Mouse (Mus musculus) embryonic facial prominence, embryonic 14.5 days (tissue): Measurements from ENCODE around the gene Izumo1. TPM values are rescaled to one million over a fixed set of nuclear protein-coding genes. Genes with fewer than 3 reads are reported as not detected.
"Not testable (repeated sequence)": the region's sequence is repeated elsewhere in the genome, so short reads cannot be mapped to it uniquely, and the experiment has no call there.

Experiments used
- ATAC-seq: fragments of 200-750 bp; cut with Nextera tagmentation; 2 replicates; pipeline ENCODE4 v1.8.0; 2017; ENCODE audit warnings: low read depth, moderate number of reproducible peaks, moderate TSS enrichment
- DNase-seq: peaks from one replicate; pipeline ENCODE4 v3.0.0-alpha.2; 2015; ENCODE audit warnings: low spot score
- H3K27ac ChIP-seq: fragments of 300-500 bp; sonication (generic); replicated peaks from 2 replicates; pipeline ENCODE4 v1.5.1; 2014; ENCODE audit warnings: low read depth, mild to moderate bottlenecking, low read length, moderate library complexity
- H3K27me3 ChIP-seq: fragments of 300-500 bp; sonication (generic); replicated peaks from 2 replicates; pipeline ENCODE4 v1.6.1; 2014; ENCODE audit warnings: low read length; ENCODE audit not compliant: control insufficient read depth, insufficient read depth
- H3K36me3 ChIP-seq: fragments of 300-500 bp; sonication (generic); 2 replicates; pipeline ENCODE4 v1.6.1; 2014; ENCODE audit warnings: low read length, mixed read lengths; ENCODE audit not compliant: control insufficient read depth, insufficient read depth
- H3K4me1 ChIP-seq: fragments of 300-500 bp; sonication (generic); 2 replicates; pipeline ENCODE4 v1.6.1; 2014; ENCODE audit warnings: antibody characterized with exemption, low read length; ENCODE audit not compliant: control insufficient read depth, insufficient read depth
- H3K4me2 ChIP-seq: fragments of 300-500 bp; sonication (generic); 2 replicates; pipeline ENCODE4 v1.6.1; 2014; ENCODE audit warnings: low read depth, mild to moderate bottlenecking, low read length, moderate library complexity, mixed read lengths
- H3K4me3 ChIP-seq: fragments of 300-500 bp; sonication (generic); 2 replicates; pipeline ENCODE4 v1.5.1; 2014; ENCODE audit warnings: low read depth, mild to moderate bottlenecking, low read length
- H3K9ac ChIP-seq: fragments of 300-500 bp; sonication (generic); 2 replicates; pipeline ENCODE4 v1.6.1; 2014; ENCODE audit warnings: low read depth, mild to moderate bottlenecking, low read length, moderate library complexity, mixed read lengths
- H3K9me3 ChIP-seq: fragments of 300-500 bp; sonication (generic); 2 replicates; pipeline ENCODE4 v1.6.1; 2016; ENCODE audit warnings: low read length; ENCODE audit not compliant: control insufficient read depth
- WGBS: fragments of 180-500 bp; shearing (Covaris S2); extraction: QIAGEN DNeasy Blood & Tissue Kit; methylation state at CpG from one replicate; pipeline ENCODE4 v1.1.7; 2014; 5-methylcytosine and 5-hydroxymethylcytosine counted together
- polyA plus RNA-seq: library from polyadenylated mRNA; unstranded; fragments of >200 nt; fragmentation: Nextera tagmentation; extraction: Ambion mirVana; gene quantifications from 2 replicates; pipeline ENCODE4 v1.2.1, GENCODE M21; 2014

Izumo1 gene
- polyA plus RNA-seq, 1 experiment from 2014 or later: 0.19 TPM

GRCm38 (mm10) chr7:45642503-45643255 lies 21.1 kb downstream of the Izumo1 start:
- 28% methylated on average over 16 of the region's 16 CpGs for WGBS
- Histone ChIP-seq H3K27me3 (no peaks in the 10 kb centered on the region), H3K9me3 (no peaks in the 10 kb centered on the region), H3K4me2 (peak overlapping the region; percentile 81), H3K9ac (peak overlapping the region; percentile 77), H3K27ac (peak overlapping the region; percentile 90), H3K4me1 (peaks cover 41% of the 10 kb centered on the region), H3K4me3 (peak overlapping the region; percentile 43), H3K36me3 (no peaks in the 10 kb centered on the region)
- ATAC-seq (no peak), DNase-seq (no peak)

- DNase-seq (peak; percentile 100), ATAC-seq (peak; percentile 91)
- H3K36me3 ChIP-seq: no peaks in the 10 kb centered on the region
- peak overlapping the region; percentile 90 for H3K27ac ChIP-seq
- peak overlapping the region; percentile 81 for H3K4me2 ChIP-seq
- no peaks in the 10 kb centered on the region for H3K27me3 ChIP-seq
- 2% methylated on average over 28 of the region's 28 CpGs for WGBS
- peaks cover 34% of the 10 kb centered on the region for H3K4me1 ChIP-seq
- H3K4me3 ChIP-seq: peak overlapping the region; percentile 43
- H3K9me3 ChIP-seq: no peaks in the 10 kb centered on the region
- peak overlapping the region; percentile 77 for H3K9ac ChIP-seq
Observed at GRCm38 (mm10) chr7:45643441-45644178, 22.0 kb downstream of the Izumo1 start.

GRCm38 (mm10) chr7:45644183-45644582 lies 22.6 kb downstream of the Izumo1 start:
- Histone ChIP-seq H3K4me1 (peaks cover 34% of the 10 kb centered on the region), H3K27me3 (no peaks in the 10 kb centered on the region), H3K4me3 (peak overlapping the region; percentile 36), H3K4me2 (peak overlapping the region; percentile 74), H3K9ac (peak overlapping the region; percentile 53), H3K36me3 (no peaks in the 10 kb centered on the region), H3K9me3 (no peaks in the 10 kb centered on the region), H3K27ac (peak overlapping the region; percentile 80)
- peak; percentile 87 for DNase-seq
- 3% methylated on average over 18 of the region's 18 CpGs for WGBS
- ATAC-seq: peak; percentile 37

DNA sequence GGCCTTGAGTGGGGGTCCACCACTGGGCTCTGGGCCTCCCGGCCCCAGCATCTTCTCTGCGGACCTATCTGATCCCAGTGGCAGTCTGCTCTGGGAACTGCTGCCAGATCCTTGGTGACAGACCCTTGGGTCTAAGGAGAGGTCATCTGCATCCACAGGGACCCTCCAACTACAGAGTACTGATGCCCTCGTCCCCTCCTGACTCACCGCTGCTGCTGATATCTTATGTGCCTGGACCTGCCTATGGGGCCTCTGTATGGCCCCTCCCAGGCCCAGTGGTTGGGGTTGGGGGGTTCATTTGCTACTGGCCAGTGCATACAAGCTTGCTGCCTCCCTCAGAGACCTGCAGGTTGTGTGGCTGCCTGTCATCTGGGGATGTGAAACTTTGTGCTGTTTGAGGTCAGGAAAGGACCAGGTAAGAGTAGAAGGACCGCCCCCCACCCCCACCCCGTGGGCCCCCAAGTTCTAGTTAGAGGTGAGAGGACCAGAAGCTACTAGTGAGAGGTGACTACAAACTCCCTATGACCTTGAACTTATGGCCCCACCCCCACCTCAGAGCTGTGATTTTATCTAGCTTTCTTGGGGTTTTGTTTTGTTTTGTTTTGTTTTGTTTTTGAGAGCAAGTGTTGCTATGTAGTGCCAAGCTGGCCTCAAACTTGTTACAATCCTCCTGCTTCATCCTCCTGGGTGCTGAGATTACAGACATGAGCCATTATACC lies 23.4 kb downstream of the Izumo1 start:
- Histone ChIP-seq H3K4me2 (peak overlapping the region; percentile 74), H3K27ac (peak overlapping the region; percentile 80; the same call in 1 of the 2 replicates), H3K4me3 (peak overlapping the region; percentile 36; the same call in 1 of the 2 replicates), H3K4me1 (peaks cover 34% of the 10 kb centered on the region), H3K36me3 (no peaks in the 10 kb centered on the region), H3K9me3 (no peaks in the 10 kb centered on the region), H3K27me3 (no peaks in the 10 kb centered on the region), H3K9ac (peak overlapping the region; percentile 53; the same call in 1 of the 2 replicates)
- ATAC-seq (no peak), DNase-seq (no peak)
- WGBS: 64% methylated on average over 6 of the region's 6 CpGs

DNA sequence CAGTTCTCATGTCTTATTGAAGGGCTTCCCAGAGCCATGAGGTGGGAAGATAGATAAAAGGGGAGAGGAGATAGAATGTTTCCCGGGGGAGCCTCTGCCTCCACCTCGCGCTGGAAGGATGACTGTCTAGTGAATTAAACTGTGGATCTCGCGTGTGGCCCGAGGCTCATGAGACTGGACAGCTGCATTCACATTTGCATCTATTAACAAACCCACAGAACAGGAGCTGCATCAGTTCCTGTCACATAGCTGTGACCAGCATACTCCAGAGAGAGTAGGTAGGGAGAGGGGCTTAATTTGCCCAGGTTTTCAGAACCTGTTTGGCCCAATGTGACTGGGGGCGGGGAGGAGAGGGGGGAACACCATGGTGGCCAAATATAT lies 24.0 kb downstream of the Izumo1 start:
- H3K4me1 ChIP-seq: peaks cover 33% of the 10 kb centered on the region
- no peaks in the 10 kb centered on the region for H3K36me3 ChIP-seq
- H3K9me3 ChIP-seq: no peaks in the 10 kb centered on the region
- ATAC-seq (no peak), DNase-seq (no peak)
- no peak overlapping the region for H3K4me3 ChIP-seq
- no peak overlapping the region for H3K27ac ChIP-seq
- no peaks in the 10 kb centered on the region for H3K27me3 ChIP-seq
- H3K9ac ChIP-seq: no peak overlapping the region
- H3K4me2 ChIP-seq: no peak overlapping the region
- 85% methylated on average over 7 of the region's 7 CpGs for WGBS

DNA sequence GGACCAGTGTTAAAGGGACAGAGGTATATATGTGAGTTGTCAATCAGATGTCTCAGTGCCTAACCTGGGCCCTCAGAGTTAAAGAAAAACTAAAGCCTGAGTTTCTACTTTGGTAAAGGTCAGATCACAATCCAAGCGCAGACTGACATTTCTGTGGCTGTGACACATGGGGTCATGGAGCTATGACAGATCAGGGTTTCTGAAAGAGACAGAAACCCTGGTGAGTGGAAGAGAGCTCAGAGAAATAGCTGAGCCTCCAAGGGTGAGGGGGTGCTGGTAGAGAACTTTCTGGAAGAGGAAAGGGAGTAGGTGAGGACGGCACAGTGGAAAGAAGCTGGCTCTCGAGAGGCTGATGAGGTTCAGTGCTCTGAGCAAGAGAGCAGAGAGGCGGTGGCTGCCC lies 25.1 kb downstream of the Izumo1 start:
- Histone ChIP-seq H3K9ac (no peak overlapping the region), H3K4me2 (no peak overlapping the region), H3K9me3 (no peaks in the 10 kb centered on the region), H3K4me1 (peaks cover 22% of the 10 kb centered on the region), H3K36me3 (no peaks in the 10 kb centered on the region), H3K4me3 (no peak overlapping the region), H3K27me3 (no peaks in the 10 kb centered on the region), H3K27ac (no peak overlapping the region)
- ATAC-seq (no peak), DNase-seq (no peak)
- 75% methylated on average over 4 of the region's 4 CpGs for WGBS

DNA sequence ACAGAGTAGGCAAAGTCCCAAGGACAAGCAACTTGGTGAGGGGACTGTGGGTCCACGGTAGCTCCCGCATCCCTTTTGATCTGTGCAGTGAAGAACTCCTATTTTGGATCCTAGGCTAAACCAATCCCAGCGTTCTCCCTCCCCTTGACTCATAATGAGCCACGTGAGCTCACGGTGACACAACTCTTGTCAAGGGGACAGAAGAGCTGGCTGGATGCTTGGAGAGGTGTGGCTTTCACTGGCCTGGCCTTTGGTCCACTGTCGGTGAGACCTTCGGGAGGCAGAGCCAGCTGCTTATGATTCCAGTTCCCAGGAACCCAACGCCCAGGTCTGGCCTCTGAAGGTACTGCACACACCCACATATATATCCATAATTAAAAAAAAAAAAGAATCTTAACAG lies 27.7 kb downstream of the Izumo1 start:
- Histone ChIP-seq H3K27me3 (no peaks in the 10 kb centered on the region), H3K27ac (no peak overlapping the region), H3K36me3 (no peaks in the 10 kb centered on the region), H3K4me2 (no peak overlapping the region), H3K4me1 (peaks cover 4% of the 10 kb centered on the region; the same call in 1 of the 2 replicates), H3K4me3 (no peak overlapping the region), H3K9me3 (no peaks in the 10 kb centered on the region), H3K9ac (no peak overlapping the region)
- WGBS: 80% methylated on average over 8 of the region's 8 CpGs
- DNase-seq (no peak), ATAC-seq (no peak)

DNA sequence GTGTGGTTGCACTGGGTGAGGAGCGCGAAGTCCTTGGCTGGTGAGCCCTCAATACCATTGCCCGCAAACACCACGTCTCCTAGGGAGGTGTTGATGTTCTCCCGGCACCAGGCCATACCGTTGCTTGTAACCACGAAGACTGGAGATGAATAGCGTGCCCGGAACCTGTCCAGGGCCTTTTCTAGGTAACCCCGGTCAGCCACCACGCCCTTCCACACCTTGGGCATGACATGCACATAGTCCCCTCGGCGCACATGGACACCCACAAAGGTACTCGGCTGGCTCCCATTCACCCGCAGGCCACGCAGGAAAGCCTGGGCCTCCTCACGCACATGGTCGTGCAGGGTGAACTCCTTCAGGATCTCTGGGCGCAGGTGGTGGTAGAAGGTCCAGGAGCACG lies 28.9 kb downstream of the Izumo1 start:
- H3K9me3 ChIP-seq, DNase-seq, H3K4me1 ChIP-seq, H3K27me3 ChIP-seq, ATAC-seq, H3K27ac ChIP-seq, H3K36me3 ChIP-seq, H3K4me2 ChIP-seq, H3K4me3 ChIP-seq, H3K9ac ChIP-seq: not testable (repeated sequence)
- 92% methylated on average over 18 of the region's 20 CpGs for WGBS
